Mouse (Mus musculus) kidney, postnatal 0 days (tissue): Measurements from ENCODE around the gene CK137956. TPM values are rescaled to one million over a fixed set of nuclear protein-coding genes. Genes with fewer than 3 reads are reported as not detected.

Experiments used
- ATAC-seq: fragments of 200-750 bp; cut with Nextera tagmentation; replicated peaks from 2 replicates; pipeline ENCODE4 v1.8.0; 2017; ENCODE audit warnings: low read depth, moderate number of reproducible peaks, moderate TSS enrichment, moderate library complexity; ENCODE audit not compliant: low FRiP score
- DNase-seq: peaks from one replicate; pipeline ENCODE4 v3.0.0-alpha.2; 2016; ENCODE audit warnings: low spot score
- H3K27ac ChIP-seq: fragments of 300-500 bp; sonication (generic); 2 replicates; pipeline ENCODE4 v1.5.1; 2014; ENCODE audit warnings: mild to moderate bottlenecking
- H3K27me3 ChIP-seq: fragments of 300-500 bp; sonication (generic); 2 replicates; pipeline ENCODE4 v1.6.1; 2014; ENCODE audit warnings: low read length, mixed read lengths; ENCODE audit not compliant: insufficient read depth
- H3K36me3 ChIP-seq: fragments of 300-500 bp; sonication (generic); 2 replicates; pipeline ENCODE4 v1.6.1; 2014; ENCODE audit warnings: low read length, mixed read lengths; ENCODE audit not compliant: insufficient read depth
- H3K4me1 ChIP-seq: fragments of 300-500 bp; sonication (generic); replicated peaks from 2 replicates; pipeline ENCODE4 v1.6.1; 2014; ENCODE audit warnings: antibody characterized with exemption, low read length, mixed read lengths; ENCODE audit not compliant: insufficient read depth
- H3K4me2 ChIP-seq: fragments of 300-500 bp; sonication (generic); 2 replicates; pipeline ENCODE4 v1.6.1; 2014; ENCODE audit warnings: mild to moderate bottlenecking, low read length, moderate library complexity, mixed read lengths
- H3K4me3 ChIP-seq: fragments of 300-500 bp; sonication (generic); replicated peaks from 2 replicates; pipeline ENCODE4 v1.5.1; 2014; ENCODE audit warnings: low read depth, low read length
- H3K9ac ChIP-seq: fragments of 300-500 bp; sonication (generic); 2 replicates; pipeline ENCODE4 v1.6.1; 2014; ENCODE audit warnings: low read depth, low read length
- H3K9me3 ChIP-seq: fragments of 300-500 bp; sonication (generic); replicated peaks from 2 replicates; pipeline ENCODE4 v1.6.1; 2016; ENCODE audit warnings: low read length, inconsistent platforms, mixed read lengths
- CTCF ChIP-seq: IDR thresholded peaks from 2 replicates; pipeline ENCODE4 v1.5.1; 2016; ENCODE audit warnings: antibody characterized with exemption, low read depth, mild to moderate bottlenecking, moderate library complexity
- WGBS: fragments of 180-500 bp; shearing (Covaris S2); extraction: QIAGEN DNeasy Blood & Tissue Kit; methylation state at CpG from one replicate; pipeline ENCODE4 v1.1.7; 2014; 5-methylcytosine and 5-hydroxymethylcytosine counted together
- polyA plus RNA-seq: library from polyadenylated mRNA; unstranded; fragments of >200 nt; fragmentation: Nextera tagmentation; extraction: Ambion mirVana; gene quantifications from 2 replicates; pipeline ENCODE4 v1.2.1, GENCODE M21; 2015

The CK137956 gene
- polyA plus RNA-seq, 1 experiment from 2014 or later, result not detected

- Histone ChIP-seq H3K36me3 (no peaks in the 10 kb centered on the region), H3K27me3 (no peaks in the 10 kb centered on the region), H3K9me3 (no peaks in the 10 kb centered on the region), H3K27ac (no peak overlapping the region), H3K9ac (no peak overlapping the region), H3K4me3 (no peak overlapping the region), H3K4me2 (no peak overlapping the region), H3K4me1 (no peaks in the 10 kb centered on the region)
- no peak for ATAC-seq
- DNase-seq, result peak; percentile 7
- 55% methylated on average over 3 of the region's 3 CpGs for WGBS
- TF ChIP-seq CTCF, result peak; percentile 67
These were observed 35.4 kb downstream of the CK137956 start for GRCm38 (mm10) chr4:127935369-127935768.

- no peaks in the 10 kb centered on the region for H3K4me1 ChIP-seq
- 83% methylated on average over 7 of the region's 7 CpGs for WGBS
- TF ChIP-seq CTCF, result no peak
- DNase-seq (no peak), ATAC-seq (no peak)
- no peak overlapping the region for H3K4me3 ChIP-seq
- H3K27ac ChIP-seq, result no peak overlapping the region
- no peak overlapping the region for H3K4me2 ChIP-seq
- no peaks in the 10 kb centered on the region for H3K27me3 ChIP-seq
- H3K36me3 ChIP-seq, result no peaks in the 10 kb centered on the region
- no peaks in the 10 kb centered on the region for H3K9me3 ChIP-seq
- H3K9ac ChIP-seq, result no peak overlapping the region
These were observed 57.2 kb downstream of the CK137956 start for GRCm38 (mm10) chr4:127913551-127913950.

GRCm38 (mm10) chr4:127907151-127907550 lies 63.6 kb downstream of the CK137956 start:
- Histone ChIP-seq H3K4me3 (no peak overlapping the region), H3K9ac (no peak overlapping the region), H3K27ac (no peak overlapping the region), H3K27me3 (no peaks in the 10 kb centered on the region), H3K4me2 (no peak overlapping the region), H3K36me3 (no peaks in the 10 kb centered on the region), H3K9me3 (no peaks in the 10 kb centered on the region), H3K4me1 (no peaks in the 10 kb centered on the region)
- DNase-seq (no peak), ATAC-seq (no peak)
- TF ChIP-seq CTCF, result no peak
- WGBS, result 52% methylated on average over 8 of the region's 8 CpGs

GRCm38 (mm10) chr4:127903954-127904353 lies 66.8 kb downstream of the CK137956 start:
- 0 out of 2 replicates have a peak, but pooled peaks have one; percentile 17 for ATAC-seq
- Histone ChIP-seq H3K4me3 (no peak overlapping the region), H3K27ac (no peak overlapping the region), H3K36me3 (no peaks in the 10 kb centered on the region), H3K4me2 (no peak overlapping the region), H3K27me3 (no peaks in the 10 kb centered on the region), H3K9me3 (no peaks in the 10 kb centered on the region), H3K4me1 (no peaks in the 10 kb centered on the region), H3K9ac (no peak overlapping the region)
- 37% methylated on average over 3 of the region's 3 CpGs for WGBS
- DNase-seq, result peak; percentile 32
- TF ChIP-seq CTCF, result no peak

GRCm38 (mm10) chr4:127900893-127901456 lies 69.8 kb downstream of the CK137956 start:
- Histone ChIP-seq H3K36me3 (no peaks in the 10 kb centered on the region), H3K27me3 (no peaks in the 10 kb centered on the region), H3K9me3 (no peaks in the 10 kb centered on the region), H3K27ac (no peak overlapping the region), H3K9ac (no peak overlapping the region), H3K4me3 (no peak overlapping the region), H3K4me1 (no peaks in the 10 kb centered on the region), H3K4me2 (no peak overlapping the region)
- no peak for DNase-seq
- WGBS, result 70% methylated on average over 7 of the region's 7 CpGs
- no peak for ATAC-seq
- TF ChIP-seq CTCF, result no peak

- ATAC-seq (no peak), DNase-seq (no peak)
- Histone ChIP-seq H3K36me3 (no peaks in the 10 kb centered on the region), H3K9ac (no peak overlapping the region), H3K27me3 (no peaks in the 10 kb centered on the region), H3K9me3 (peaks cover 5% of the 10 kb centered on the region; the same call in 1 of the 2 replicates), H3K4me1 (no peaks in the 10 kb centered on the region), H3K4me3 (no peak overlapping the region), H3K4me2 (no peak overlapping the region), H3K27ac (no peak overlapping the region)
- 71% methylated on average over 7 of the region's 7 CpGs for WGBS
- TF ChIP-seq CTCF, result no peak
These were observed 81.7 kb downstream of the CK137956 start for GRCm38 (mm10) chr4:127889071-127889470.

GRCm38 (mm10) chr4:127878966-127879365 lies 91.8 kb downstream of the CK137956 start:
- 94% methylated on average over 8 of the region's 8 CpGs for WGBS

More at GRCm38 (mm10) chr4:127878966-127879365, 91.8 kb downstream of the CK137956 start:
- TF ChIP-seq CTCF, result no peak
- no peaks in the 10 kb centered on the region for H3K4me1 ChIP-seq
- H3K9ac ChIP-seq, result no peak overlapping the region
- no peaks in the 10 kb centered on the region for H3K9me3 ChIP-seq
- ATAC-seq (no peak), DNase-seq (no peak)
- H3K4me3 ChIP-seq, result no peak overlapping the region
- no peak overlapping the region for H3K27ac ChIP-seq
- no peak overlapping the region for H3K4me2 ChIP-seq
- H3K27me3 ChIP-seq, result no peaks in the 10 kb centered on the region
- no peaks in the 10 kb centered on the region for H3K36me3 ChIP-seq

Other genes with a start within 250 kb of the CK137956 start
- 0.04 and 0.05 TPM in 2 replicates for gene Csmd2, start 16.9 kb upstream of the CK137956 start, polyA plus RNA-seq